Comparison of ENCODE assay signal across 9 mouse cellular contexts in genomic region chr7:66247274-66248021, GRCm38 (mm10).
A peak's percentile ranks its signal among the peaks of the same experiment; 100 is the strongest.
DNase-seq lines count a peak whose midpoint lies in the region; ATAC-seq and TF ChIP-seq lines count a peak whose summit lies in the region.
"Had no signal": no experiment of that assay in that cellular context is flagged by ENCODE, and none has a peak within 500 bp of the region (broad histone marks: within the 10 kb centered on the region; RNA-seq: fewer than 3 reads in every experiment).

No protein-coding gene starts in this region.

- TF ChIP-seq CTCF in cerebellum, adult 2 months (IDR thresholded peaks at IDR 0.05; ENCODE audit: borderline replicate concordance, insufficient read depth, low read depth, low read length): no peak

- 40% methylated on average over 12 of the region's 12 CpGs for WGBS in cerebellum, adult 2 months
- 44% methylated on average over 12 of the region's 12 CpGs for WGBS in forebrain, embryonic 10.5 days
- WGBS in hindbrain, embryonic 16.5 days: 17% methylated on average over 12 of the region's 12 CpGs
- 70% methylated on average over 12 of the region's 12 CpGs for WGBS in limb, embryonic 15.5 days

- no peaks in the 10 kb centered on the region for H3K36me3 ChIP-seq in forebrain, embryonic 10.5 days (replicated peaks)
- H3K36me3 ChIP-seq in hindbrain, embryonic 16.5 days (ENCODE audit: control insufficient read depth, insufficient read depth, low read length): no peaks in the 10 kb centered on the region
- no peaks in the 10 kb centered on the region for H3K36me3 ChIP-seq in limb, embryonic 15.5 days
- H3K36me3 ChIP-seq: limb, embryonic 13.5 days had no signal

- ATAC-seq in hindbrain, embryonic 16.5 days: peak; percentile 92
- ATAC-seq in limb, embryonic 15.5 days (ENCODE audit: insufficient number of reproducible peaks, low FRiP score, low TSS enrichment, low read depth): peak; percentile 41; the same call in 1 of the 2 replicates

- no peak for TF ChIP-seq POLR2A in cerebellum, adult 2 months (IDR thresholded peaks at IDR 0.05; ENCODE audit: borderline replicate concordance, insufficient read depth, low read length)

- H3K4me2 ChIP-seq in hindbrain, embryonic 16.5 days (ENCODE audit: low read length): no peak overlapping the region
- H3K4me2 ChIP-seq in limb, embryonic 15.5 days: no peak overlapping the region
- H3K4me2 ChIP-seq: limb, embryonic 13.5 days had no signal

- H3K9ac ChIP-seq in hindbrain, embryonic 16.5 days (ENCODE audit: low read depth, low read length): no peak overlapping the region
- no peak overlapping the region for H3K9ac ChIP-seq in limb, embryonic 15.5 days
- H3K9ac ChIP-seq: limb, embryonic 13.5 days had no signal

- H3K4me3 ChIP-seq in cerebellum, adult 2 months (replicated peaks; ENCODE audit: insufficient read depth, low read depth, low read length): no peak overlapping the region
- peak overlapping the region; percentile 18 for H3K4me3 ChIP-seq in forebrain, embryonic 10.5 days
- H3K4me3 ChIP-seq in hindbrain, embryonic 16.5 days (ENCODE audit: low read length): no peak overlapping the region
- no peak overlapping the region for H3K4me3 ChIP-seq in limb, embryonic 15.5 days
- H3K4me3 ChIP-seq: limb, embryonic 13.5 days had no signal

- DNase-seq in cerebellum, adult 2 months: peak; percentile 35 to 54
- no peak for DNase-seq in cerebellum, adult 11 months
- DNase-seq in MN1 (ENCODE audit: low spot score): peak; percentile 66
- peak; percentile 61 for DNase-seq in forebrain, embryonic 10.5 days (ENCODE audit: extremely low spot score, low spot score)
- peak; percentile 57 to 72 for DNase-seq in right cerebral cortex, adult 2 months (ENCODE audit: low spot score in 2 of 2)
- no peak for DNase-seq in ovary, postnatal 14 days (ENCODE audit: low spot score)

- H3K27ac ChIP-seq in cerebellum, adult 2 months (ENCODE audit: insufficient read depth, low read length): no peak overlapping the region
- H3K27ac ChIP-seq in forebrain, embryonic 10.5 days: peak overlapping the region; percentile 86
- H3K27ac ChIP-seq in hindbrain, embryonic 16.5 days (ENCODE audit: low read depth, low read length): peak overlapping the region; percentile 65
- H3K27ac ChIP-seq in limb, embryonic 15.5 days: 0 out of 2 replicates have a peak overlapping the region, but pooled peaks have one; percentile 27
- H3K27ac ChIP-seq: limb, embryonic 13.5 days had no signal

- H3K27me3 ChIP-seq in cerebellum, adult 2 months (ENCODE audit: control insufficient read depth, insufficient read depth, low read length): no peaks in the 10 kb centered on the region
- no peaks in the 10 kb centered on the region; the same call in 1 of the 2 replicates for H3K27me3 ChIP-seq in forebrain, embryonic 10.5 days (ENCODE audit: poor library complexity, severe bottlenecking)
- H3K27me3 ChIP-seq in hindbrain, embryonic 16.5 days (replicated peaks; ENCODE audit: control insufficient read depth, insufficient read depth, low read length): no peaks in the 10 kb centered on the region
- no peaks in the 10 kb centered on the region for H3K27me3 ChIP-seq in limb, embryonic 15.5 days
- H3K27me3 ChIP-seq: limb, embryonic 13.5 days had no signal

- no peaks in the 10 kb centered on the region for H3K9me3 ChIP-seq in forebrain, embryonic 10.5 days
- H3K9me3 ChIP-seq in hindbrain, embryonic 16.5 days (ENCODE audit: control insufficient read depth, low read length): no peaks in the 10 kb centered on the region
- H3K9me3 ChIP-seq in limb, embryonic 15.5 days: no peaks in the 10 kb centered on the region
- H3K9me3 ChIP-seq: limb, embryonic 13.5 days had no signal

- H3K4me1 ChIP-seq in cerebellum, adult 2 months (ENCODE audit: control insufficient read depth, insufficient read depth, low read length): no peaks in the 10 kb centered on the region
- H3K4me1 ChIP-seq in forebrain, embryonic 10.5 days: peaks cover 34% of the 10 kb centered on the region
- H3K4me1 ChIP-seq in hindbrain, embryonic 16.5 days (ENCODE audit: control insufficient read depth, insufficient read depth, low read depth, low read length): peaks cover 12% of the 10 kb centered on the region
- peaks cover 28% of the 10 kb centered on the region for H3K4me1 ChIP-seq in limb, embryonic 15.5 days

Comparison
In these comparisons a context has a peak if more than half of its experiments do, and no peak if none do; other contexts are left out.
1. DNase-seq: peak in cerebellum, adult 2 months (2 of 2), MN1 (single experiment), forebrain, embryonic 10.5 days (single experiment) and right cerebral cortex, adult 2 months (2 of 2); none in cerebellum, adult 11 months (single experiment) and ovary, postnatal 14 days (single experiment).